Mouse (Mus musculus): ENCODE data around the gene Dcakd. TPM values are rescaled to one million over a fixed set of nuclear protein-coding genes. Genes with fewer than 3 reads are reported as not detected.

The Dcakd gene
- total RNA-seq, 2 experiments from 2014 or later, result 22.0 to 28.2 TPM

Small RNA genes within 50 kb of the gene (microRNA-seq; reads per million reads assigned to microRNA genes)
- 0 reads per million in 2 experiments for gene Mir6931 (ENCODE audit: borderline replicate concordance in 2 of 2)

Other genes with a start within 250 kb of the Dcakd start
- 1 to 10 TPM; 5.2 to 7.3 TPM for gene Gjc1, start 208.6 kb downstream of the Dcakd start, total RNA-seq (2021)
- gene Higd1b, start 192.5 kb downstream of the Dcakd start, total RNA-seq (2021), result 1 to 10 TPM; 3.3 to 3.9 TPM
- 10 to 100 TPM; 23.7 to 25.5 TPM for gene Eftud2, start 147.3 kb downstream of the Dcakd start, total RNA-seq (2021)
- gene Ccdc103, start 147.1 kb downstream of the Dcakd start, total RNA-seq (2021), result not detected
- gene Fam187a, start 143.2 kb downstream of the Dcakd start, total RNA-seq (2021), result not detected
- not detected for gene Gfap, start 127.4 kb downstream of the Dcakd start, total RNA-seq (2021)
- gene Kif18b, start 103.2 kb downstream of the Dcakd start, total RNA-seq (2021), result under 1 TPM; 0.26 to 0.67 TPM
- gene C1ql1, start 81.6 kb downstream of the Dcakd start, total RNA-seq (2021), result under 1 TPM in 1 of 2 experiments, not detected in 1; 0.18 TPM
- 10 to 100 TPM; 35.6 to 36.7 TPM for gene Nmt1, start 143 bp downstream of the Dcakd start, total RNA-seq (2021)
- gene Plcd3, start 73.3 kb upstream of the Dcakd start, total RNA-seq (2021), result 1 to 10 TPM; 3.2 to 3.9 TPM
- 10 to 100 TPM; 23.7 to 29.7 TPM for gene Acbd4, start 73.3 kb upstream of the Dcakd start, total RNA-seq (2021)
- gene Hexim1, start 87.9 kb upstream of the Dcakd start, total RNA-seq (2021), result 10 to 100 TPM; 17.4 to 19.0 TPM
- gene Hexim2, start 104.1 kb upstream of the Dcakd start, total RNA-seq (2021), result 1 to 10 TPM; 1.0 to 1.9 TPM
- 1 to 10 TPM; 4.7 to 4.9 TPM for gene Fmnl1, start 142.8 kb upstream of the Dcakd start, total RNA-seq (2021)
- not detected for gene 1700023F06Rik, start 180.2 kb upstream of the Dcakd start, total RNA-seq (2021)
- gene Spata32, start 190.1 kb upstream of the Dcakd start, total RNA-seq (2021), result not detected
- gene Map3k14, start 239.1 kb upstream of the Dcakd start, total RNA-seq (2021), result 1 to 10 TPM; 2.8 to 4.1 TPM